Comparison of ENCODE assay signal across 12 mouse cellular contexts in the genomic region with DNA sequence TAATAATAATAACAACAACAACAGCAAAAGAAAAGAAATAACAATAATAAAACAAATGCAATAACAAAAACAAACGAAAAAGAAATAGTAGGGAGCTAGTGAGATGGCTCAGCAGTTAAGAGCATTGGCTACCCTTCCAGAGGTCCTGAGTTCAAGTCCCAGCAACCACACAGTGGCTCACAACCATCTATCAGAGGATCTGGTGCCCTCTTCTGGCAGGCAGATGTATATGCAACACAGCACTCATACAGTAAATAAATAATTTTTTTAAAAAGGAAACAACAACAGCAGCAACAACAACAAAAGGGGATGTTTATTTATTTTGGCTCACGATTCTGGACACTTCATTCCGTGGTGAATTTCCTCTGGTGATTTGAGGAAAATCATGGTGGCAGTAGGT. TPM values are rescaled to one million over a fixed set of nuclear protein-coding genes. Genes with fewer than 3 reads are reported as not detected.
A peak's percentile ranks its signal among the peaks of the same experiment; 100 is the strongest.
DNase-seq lines count a peak whose midpoint lies in the region; ATAC-seq and TF ChIP-seq lines count a peak whose summit lies in the region.
"Had no signal": no experiment of that assay in that cellular context is flagged by ENCODE, and none has a peak within 500 bp of the region (broad histone marks: within the 10 kb centered on the region; RNA-seq: fewer than 3 reads in every experiment).

No protein-coding gene starts in this region.

- H3K79me2 ChIP-seq in heart, adult 2 months (replicated peaks; ENCODE audit: control insufficient read depth, insufficient read depth, low read length): no peaks in the 10 kb centered on the region

- no peak for TF ChIP-seq POLR2A in heart, adult 2 months (IDR thresholded peaks at IDR 0.05; ENCODE audit: insufficient read depth, low read depth, low read length)

- no peak overlapping the region for H3K9ac ChIP-seq in heart, adult 2 months (ENCODE audit: low read depth, low read length)
- H3K9ac ChIP-seq in lung, embryonic 14.5 days: no peak overlapping the region
- H3K9ac ChIP-seq in stomach, postnatal 0 days (ENCODE audit: low read length): no peak overlapping the region
- no peak overlapping the region for H3K9ac ChIP-seq in forebrain, embryonic 11.5 days (ENCODE audit: low read length)
- H3K9ac ChIP-seq: heart, embryonic 12.5 days; liver, embryonic 13.5 days had no signal

- ATAC-seq in lung, embryonic 14.5 days (ENCODE audit: insufficient read depth): no peak
- ATAC-seq in stomach, postnatal 0 days (ENCODE audit: low FRiP score, low TSS enrichment): no peak
- no peak for ATAC-seq in forebrain, embryonic 11.5 days (replicated peaks; ENCODE audit: low FRiP score)

- TF ChIP-seq CTCF in heart, adult 2 months (IDR thresholded peaks at IDR 0.05): peak; percentile 70
- peak; percentile 61 for TF ChIP-seq CTCF in lung, embryonic 14.5 days (IDR thresholded peaks at IDR 0.05; ENCODE audit: low read depth)
- peak; percentile 69 for TF ChIP-seq CTCF in stomach, postnatal 0 days (IDR thresholded peaks at IDR 0.05; ENCODE audit: low read depth)

- no peaks in the 10 kb centered on the region for H3K36me3 ChIP-seq in heart, adult 2 months (ENCODE audit: control insufficient read depth, insufficient read depth, low read length)
- no peaks in the 10 kb centered on the region for H3K36me3 ChIP-seq in lung, embryonic 14.5 days (ENCODE audit: insufficient read depth)
- no peaks in the 10 kb centered on the region for H3K36me3 ChIP-seq in stomach, postnatal 0 days (ENCODE audit: control insufficient read depth, insufficient read depth, low read length)
- no peaks in the 10 kb centered on the region for H3K36me3 ChIP-seq in embryonic facial prominence, embryonic 10.5 days (replicated peaks)
- H3K36me3 ChIP-seq in forebrain, embryonic 11.5 days (ENCODE audit: control insufficient read depth, insufficient read depth, low read length): no peaks in the 10 kb centered on the region
- H3K36me3 ChIP-seq: heart, embryonic 12.5 days; liver, embryonic 13.5 days had no signal

- WGBS in heart, adult 2 months: 57% methylated on average over 3 of the region's 3 CpGs
- WGBS in lung, embryonic 14.5 days: 64% methylated on average over 3 of the region's 3 CpGs
- 76% methylated on average over 3 of the region's 3 CpGs for WGBS in stomach, postnatal 0 days
- WGBS in embryonic facial prominence, embryonic 10.5 days: 72% methylated on average over 3 of the region's 3 CpGs
- 88% methylated on average over 3 of the region's 3 CpGs for WGBS in forebrain, embryonic 11.5 days

- intact Hi-C loops in heart, adult 2 months (cut with DNase I): loop anchor here (10.0 kb wide), 1 partner anchor 165 kb away; no protein-coding TSS in a partner anchor
- intact Hi-C loops in heart, postnatal 25 days (cut with DNase I): no loop called here

- no peak for TF ChIP-seq EP300 in heart, adult 2 months (IDR thresholded peaks at IDR 0.05; ENCODE audit: insufficient read depth, low read depth, low read length)
- no peak for TF ChIP-seq EP300 in stomach, postnatal 0 days (optimal IDR thresholded peaks at IDR 0.05)

- no peak for DNase-seq in heart, adult 2 months
- no peak for DNase-seq in heart, postnatal 25 days (ENCODE audit: low spot score)
- peak; percentile 14 for DNase-seq in lung, embryonic 14.5 days
- DNase-seq in lung, adult 18-20 months: no peak
- DNase-seq in R1 (ENCODE audit: low read depth, low spot score): peak; percentile 21
- no peak for DNase-seq in stomach, postnatal 0 days (ENCODE audit: low spot score)
- DNase-seq in embryonic facial prominence, embryonic 10.5 days (ENCODE audit: low spot score): no peak
- no peak for DNase-seq in forebrain, embryonic 11.5 days (ENCODE audit: low spot score)
- DNase-seq: liver, embryonic 13.5 days; midbrain, embryonic 14.5 days; spleen, adult 18-20 months had no signal

- no peak overlapping the region for H3K27ac ChIP-seq in heart, adult 2 months
- H3K27ac ChIP-seq in lung, embryonic 14.5 days (ENCODE audit: low read depth): no peak overlapping the region
- no peak overlapping the region for H3K27ac ChIP-seq in stomach, postnatal 0 days (replicated peaks)
- H3K27ac ChIP-seq in embryonic facial prominence, embryonic 10.5 days (replicated peaks): no peak overlapping the region
- H3K27ac ChIP-seq in forebrain, embryonic 11.5 days (ENCODE audit: low read depth, low read length): no peak overlapping the region
- H3K27ac ChIP-seq: liver, embryonic 13.5 days had no signal

- H3K9me3 ChIP-seq in lung, embryonic 14.5 days (ENCODE audit: low read depth, low read length): no peaks in the 10 kb centered on the region
- no peaks in the 10 kb centered on the region for H3K9me3 ChIP-seq in stomach, postnatal 0 days (ENCODE audit: control insufficient read depth, low read length)
- H3K9me3 ChIP-seq in embryonic facial prominence, embryonic 10.5 days: no peaks in the 10 kb centered on the region
- H3K9me3 ChIP-seq in forebrain, embryonic 11.5 days (ENCODE audit: control insufficient read depth, low read length): no peaks in the 10 kb centered on the region
- H3K9me3 ChIP-seq: heart, embryonic 12.5 days; liver, embryonic 13.5 days had no signal

- no peak overlapping the region for H3K4me2 ChIP-seq in lung, embryonic 14.5 days
- H3K4me2 ChIP-seq in stomach, postnatal 0 days (replicated peaks; ENCODE audit: low read depth): no peak overlapping the region
- no peak overlapping the region for H3K4me2 ChIP-seq in forebrain, embryonic 11.5 days (ENCODE audit: low read depth, low read length, severe bottlenecking)
- H3K4me2 ChIP-seq: heart, embryonic 12.5 days; liver, embryonic 13.5 days had no signal

- no peak overlapping the region for H3K4me3 ChIP-seq in heart, adult 2 months
- no peak overlapping the region for H3K4me3 ChIP-seq in lung, embryonic 14.5 days (ENCODE audit: low read depth, low read length)
- H3K4me3 ChIP-seq in stomach, postnatal 0 days (ENCODE audit: low read depth, low read length): no peak overlapping the region
- no peak overlapping the region for H3K4me3 ChIP-seq in embryonic facial prominence, embryonic 10.5 days
- no peak overlapping the region for H3K4me3 ChIP-seq in forebrain, embryonic 11.5 days (ENCODE audit: low read depth, low read length)
- H3K4me3 ChIP-seq: heart, embryonic 12.5 days; liver, embryonic 13.5 days had no signal

- no peaks in the 10 kb centered on the region; the same call in 1 of the 2 replicates for H3K4me1 ChIP-seq in heart, adult 2 months (ENCODE audit: control insufficient read depth, insufficient read depth, low read length)
- H3K4me1 ChIP-seq in lung, embryonic 14.5 days (ENCODE audit: insufficient read depth): no peaks in the 10 kb centered on the region
- H3K4me1 ChIP-seq in stomach, postnatal 0 days (replicated peaks; ENCODE audit: control insufficient read depth, insufficient read depth): no peaks in the 10 kb centered on the region
- peaks cover 8% of the 10 kb centered on the region; the same call in 1 of the 2 replicates for H3K4me1 ChIP-seq in embryonic facial prominence, embryonic 10.5 days
- H3K4me1 ChIP-seq in forebrain, embryonic 11.5 days (replicated peaks; ENCODE audit: control insufficient read depth, insufficient read depth, low read length): no peaks in the 10 kb centered on the region
- H3K4me1 ChIP-seq: heart, embryonic 12.5 days; liver, embryonic 13.5 days had no signal

- H3K27me3 ChIP-seq in heart, adult 2 months (ENCODE audit: control insufficient read depth, insufficient read depth, low read length): no peaks in the 10 kb centered on the region
- H3K27me3 ChIP-seq in lung, embryonic 14.5 days (ENCODE audit: insufficient read depth, low read length): 0 out of 2 replicates have a peak, but pooled peaks cover 3% of the 10 kb centered on the region
- no peaks in the 10 kb centered on the region for H3K27me3 ChIP-seq in stomach, postnatal 0 days (ENCODE audit: control insufficient read depth, insufficient read depth, low read length)
- H3K27me3 ChIP-seq in embryonic facial prominence, embryonic 10.5 days (replicated peaks; ENCODE audit: low read depth, poor library complexity, severe bottlenecking): peaks cover 61% of the 10 kb centered on the region
- H3K27me3 ChIP-seq in forebrain, embryonic 11.5 days (ENCODE audit: control insufficient read depth, insufficient read depth, low read length): no peaks in the 10 kb centered on the region

RNA-seq across cellular contexts. Expression of a gene that starts 16.4 kb away (rescaled TPM):
- 1 to 10 TPM; 1.0 to 1.6 TPM for total RNA-seq in heart, adult 2 months (2021)
- polyA plus RNA-seq in heart, adult 2 months (2012; rRNA removed): 0.76 and 1.1 TPM in 2 replicates
- total RNA-seq in heart, postnatal 25 days (2021): 1 to 10 TPM; 1.3 to 1.9 TPM
- 2.9 TPM in 2 replicates for polyA plus RNA-seq in lung, embryonic 14.5 days (2014; fragmentation: Nextera tagmentation; extraction: Ambion mirVana)
- polyA plus RNA-seq in stomach, postnatal 0 days (2015; fragmentation: Nextera tagmentation; extraction: Ambion mirVana): 2.0 and 2.1 TPM in 2 replicates
- 0.65 and 0.73 TPM in 2 replicates for polyA plus RNA-seq in embryonic facial prominence, embryonic 10.5 days (2016; fragmentation: Nextera tagmentation; extraction: Ambion mirVana)
- 0.83 and 0.95 TPM in 2 replicates for polyA plus RNA-seq in forebrain, embryonic 11.5 days (2014; fragmentation: Nextera tagmentation; extraction: Ambion mirVana)

RNA-seq across cellular contexts. Expression of a gene that starts 27.6 kb away (rescaled TPM):
- 1 to 10 TPM; 1.1 to 1.5 TPM for total RNA-seq in heart, adult 2 months (2021)
- 1.3 and 1.9 TPM in 2 replicates for polyA plus RNA-seq in heart, adult 2 months (2012; rRNA removed)
- 1 to 10 TPM; 1.2 to 1.3 TPM for total RNA-seq in heart, postnatal 25 days (2021)
- polyA plus RNA-seq in lung, embryonic 14.5 days (2014; fragmentation: Nextera tagmentation; extraction: Ambion mirVana): 0.13 and 0.31 TPM in 2 replicates
- 0.12 and 0.15 TPM in 2 replicates for polyA plus RNA-seq in stomach, postnatal 0 days (2015; fragmentation: Nextera tagmentation; extraction: Ambion mirVana)
- 0.12 and 0.19 TPM in 2 replicates for polyA plus RNA-seq in embryonic facial prominence, embryonic 10.5 days (2016; fragmentation: Nextera tagmentation; extraction: Ambion mirVana)
- 0.07 and 0.13 TPM in 2 replicates for polyA plus RNA-seq in forebrain, embryonic 11.5 days (2014; fragmentation: Nextera tagmentation; extraction: Ambion mirVana)

Comparison
In these comparisons a context has a peak if more than half of its experiments do, and no peak if none do; other contexts are left out.
1. DNase-seq: peak in lung, embryonic 14.5 days (single experiment) and R1 (single experiment); none in heart, adult 2 months (0 of 2), heart, postnatal 25 days (single experiment), lung, adult 18-20 months (0 of 2), stomach, postnatal 0 days (single experiment), embryonic facial prominence, embryonic 10.5 days (single experiment) and forebrain, embryonic 11.5 days (single experiment).
2. Peak in every context shown above with its lines, with median percentiles within 50 percentile points of each other: CTCF ChIP-seq.